Mouse (Mus musculus) midbrain, postnatal 0 days (tissue): ENCODE measurements around the gene Pgc. TPM values are rescaled to one million over a fixed set of nuclear protein-coding genes. Genes with fewer than 3 reads are reported as not detected.

Experiments
- ATAC-seq: fragments of 200-750 bp; cut with Nextera tagmentation; 2 replicates; pipeline ENCODE4 v1.8.0; 2017; ENCODE audit warnings: moderate number of reproducible peaks, mild to moderate bottlenecking, moderate TSS enrichment, moderate library complexity; ENCODE audit not compliant: low FRiP score
- DNase-seq: peaks from one replicate; pipeline ENCODE4 v3.0.0-alpha.2; 2015; ENCODE audit warnings: low spot score
- H3K27ac ChIP-seq: fragments of 300-500 bp; sonication (generic); 2 replicates; pipeline ENCODE4 v1.5.1; 2014; ENCODE audit warnings: low read depth, mild to moderate bottlenecking, low read length, mixed read lengths
- H3K27me3 ChIP-seq: fragments of 300-500 bp; sonication (generic); 2 replicates; pipeline ENCODE4 v1.6.1; 2014; ENCODE audit warnings: low read length, control low read depth, mixed read lengths; ENCODE audit not compliant: insufficient read depth
- H3K36me3 ChIP-seq: fragments of 300-500 bp; sonication (generic); 2 replicates; pipeline ENCODE4 v1.6.1; 2014; ENCODE audit warnings: low read length, control low read depth, mixed read lengths; ENCODE audit not compliant: insufficient read depth
- H3K4me1 ChIP-seq: fragments of 300-500 bp; sonication (generic); 2 replicates; pipeline ENCODE4 v1.6.1; 2014; ENCODE audit warnings: mild to moderate bottlenecking, control low read depth, antibody characterized with exemption, low read length, mixed read lengths; ENCODE audit not compliant: insufficient read depth
- H3K4me2 ChIP-seq: fragments of 300-500 bp; sonication (generic); 2 replicates; pipeline ENCODE4 v1.6.1; 2014; ENCODE audit warnings: low read depth, mild to moderate bottlenecking, low read length, mixed read lengths; ENCODE audit not compliant: poor library complexity, severe bottlenecking
- H3K4me3 ChIP-seq: fragments of 300-500 bp; sonication (generic); 2 replicates; pipeline ENCODE4 v1.5.1; 2014; ENCODE audit warnings: low read depth, mild to moderate bottlenecking, low read length, moderate library complexity
- H3K9ac ChIP-seq: fragments of 300-500 bp; sonication (generic); replicated peaks from 2 replicates; pipeline ENCODE4 v1.6.1; 2014; ENCODE audit warnings: mild to moderate bottlenecking, low read length, moderate library complexity, mixed read lengths; ENCODE audit not compliant: poor library complexity, severe bottlenecking
- H3K9me3 ChIP-seq: fragments of 300-500 bp; sonication (generic); 2 replicates; pipeline ENCODE4 v1.6.1; 2016; ENCODE audit warnings: low read length, control low read depth
- CTCF ChIP-seq: IDR thresholded peaks from 2 replicates; pipeline ENCODE4 v1.5.1; 2016; ENCODE audit warnings: antibody characterized with exemption, mild to moderate bottlenecking
- WGBS: fragments of 180-500 bp; shearing (Covaris S2); extraction: QIAGEN DNeasy Blood & Tissue Kit; methylation state at CpG from one replicate; pipeline ENCODE4 v1.1.7; 2014; 5-methylcytosine and 5-hydroxymethylcytosine counted together
- polyA plus RNA-seq: library from polyadenylated mRNA; unstranded; fragments of >200 nt; fragmentation: Nextera tagmentation; extraction: Ambion mirVana; gene quantifications from 2 replicates; pipeline ENCODE4 v1.2.1, GENCODE M21; 2015
- total RNA-seq: library from RNA; depleted of rRNA; stranded (reverse); fragments of >200 nt; gene quantifications from 2 replicates; pipeline ENCODE4 v1.2.3, GENCODE M21; 2014

Gene Pgc
- total and polyA plus RNA-seq, 2 experiments from 2014 or later = 0.19 to 0.27 TPM

GRCm38 (mm10) chr17:47688608-47689575, 37.8 kb upstream of the Pgc start, which contains the start of gene Frs3:
Frs3 (plus strand) TSS chr17:47689030.
- TF ChIP-seq CTCF = peak; percentile 31
- peak within 1 kb of the TSS; percentile 88 for H3K27ac ChIP-seq
- H3K4me3 ChIP-seq = peak within 1 kb of the TSS; percentile 74
- ATAC-seq = peak; percentile 74
- peak; percentile 79 for DNase-seq
- H3K9me3 ChIP-seq = no peaks in the 10 kb centered on the region
- peak within 1 kb of the TSS; percentile 89 for H3K4me2 ChIP-seq
- peaks cover 6% of the 10 kb centered on the region; the same call in 1 of the 2 replicates for H3K36me3 ChIP-seq
- peaks cover 5% of the 10 kb centered on the region; the same call in 1 of the 2 replicates for H3K4me1 ChIP-seq
- under 1% methylated on average over 53 of the region's 58 CpGs for WGBS
- no peaks in the 10 kb centered on the region for H3K27me3 ChIP-seq
- H3K9ac ChIP-seq = peak within 1 kb of the TSS; percentile 86

GRCm38 (mm10) chr17:47689894-47690293, 36.7 kb upstream of the Pgc start:
- DNase-seq (no peak), ATAC-seq (no peak)
- Histone ChIP-seq H3K4me3 (peak overlapping the region; percentile 74), H3K27me3 (no peaks in the 10 kb centered on the region), H3K4me2 (peak overlapping the region; percentile 89), H3K9me3 (no peaks in the 10 kb centered on the region), H3K9ac (no peak overlapping the region), H3K4me1 (peaks cover 5% of the 10 kb centered on the region; the same call in 1 of the 2 replicates), H3K27ac (no peak overlapping the region), H3K36me3 (no peaks in the 10 kb centered on the region)
- WGBS = 84% methylated on average over 8 of the region's 8 CpGs
- no peak for TF ChIP-seq CTCF

- Histone ChIP-seq H3K4me1 (peaks cover 5% of the 10 kb centered on the region; the same call in 1 of the 2 replicates), H3K4me3 (no peak overlapping the region), H3K36me3 (no peaks in the 10 kb centered on the region), H3K27me3 (no peaks in the 10 kb centered on the region), H3K27ac (no peak overlapping the region), H3K9me3 (no peaks in the 10 kb centered on the region), H3K4me2 (no peak overlapping the region), H3K9ac (no peak overlapping the region)
- 90% methylated on average over 3 of the region's 3 CpGs for WGBS
- no peak for ATAC-seq
- DNase-seq = no peak
- TF ChIP-seq CTCF = no peak
Measured at GRCm38 (mm10) chr17:47691650-47692049, 35.0 kb upstream of the Pgc start.

- ATAC-seq (peak; percentile 7; the same call in 1 of the 2 replicates), DNase-seq (no peak)
- Histone ChIP-seq H3K27ac (peak overlapping the region; percentile 85), H3K4me2 (peak overlapping the region; percentile 73), H3K27me3 (no peaks in the 10 kb centered on the region), H3K4me3 (peak overlapping the region; percentile 79), H3K4me1 (no peaks in the 10 kb centered on the region; the same call in 1 of the 2 replicates), H3K9me3 (no peaks in the 10 kb centered on the region), H3K36me3 (peaks cover 7% of the 10 kb centered on the region; the same call in 1 of the 2 replicates), H3K9ac (peak overlapping the region; percentile 84)
- TF ChIP-seq CTCF = no peak
- 34% methylated on average over 13 of the region's 13 CpGs for WGBS
Measured at GRCm38 (mm10) chr17:47693671-47694441, 32.8 kb upstream of the Pgc start.

- H3K4me3 ChIP-seq = peak within 1 kb of the TSS; percentile 79
- no peaks in the 10 kb centered on the region for H3K9me3 ChIP-seq
- H3K4me1 ChIP-seq = no peaks in the 10 kb centered on the region; the same call in 1 of the 2 replicates
- H3K4me2 ChIP-seq = peak within 1 kb of the TSS; percentile 73
- TF ChIP-seq CTCF = peak; percentile 42; the same call in 1 of the 2 replicates
- no peaks in the 10 kb centered on the region for H3K27me3 ChIP-seq
- peak within 1 kb of the TSS; percentile 85 for H3K27ac ChIP-seq
- no peak for ATAC-seq
- peak within 1 kb of the TSS; percentile 84 for H3K9ac ChIP-seq
- no peak for DNase-seq
- H3K36me3 ChIP-seq = peaks cover 8% of the 10 kb centered on the region; the same call in 1 of the 2 replicates
- 0% methylated on average over 3 of the region's 3 CpGs for WGBS
Measured at GRCm38 (mm10) chr17:47694442-47694502, 32.4 kb upstream of the Pgc start, which contains the start of gene Gm21981. Gm21981 (minus strand) TSS chr17:47694455.
